Mouse (Mus musculus) C2C12 (cell line): Measurements from ENCODE around the gene Ift20. TPM values are rescaled to one million over a fixed set of nuclear protein-coding genes. Genes with fewer than 3 reads are reported as not detected.
"Not testable (repeated sequence)": the region's sequence is repeated elsewhere in the genome, so short reads cannot be mapped to it uniquely, and the experiment has no call there.

Source experiments
- H3K27me3 ChIP-seq: one replicate; pipeline ENCODE4 v1.6.1; 2011; ENCODE audit not compliant: control insufficient read depth, insufficient read depth, insufficient read length
- H3K36me3 ChIP-seq: one replicate; pipeline ENCODE4 v1.6.1; 2011; ENCODE audit not compliant: control insufficient read depth, insufficient read depth
- H3K4me3 ChIP-seq: one replicate; pipeline ENCODE4 v1.5.1; 2011; ENCODE audit warnings: mild to moderate bottlenecking, control low read depth; ENCODE audit not compliant: poor library complexity, insufficient read depth, severe bottlenecking
- H3K79me2 ChIP-seq: one replicate; pipeline ENCODE4 v1.6.1; 2011; ENCODE audit not compliant: control insufficient read depth, insufficient read depth
- H3K79me3 ChIP-seq: one replicate; pipeline ENCODE4 v1.6.1; 2011; ENCODE audit warnings: low read depth, control low read depth
- H3ac ChIP-seq: one replicate; pipeline ENCODE3; 2011; ENCODE audit warnings: low read depth; ENCODE audit not compliant: control insufficient read depth, insufficient read length
- CEBPB ChIP-seq: IDR thresholded peaks from one replicate; pipeline ENCODE4 v1.6.1; 2011; ENCODE audit warnings: low read depth, mild to moderate bottlenecking, control low read depth, moderate library complexity
- CTCF ChIP-seq: IDR thresholded peaks from one replicate; pipeline ENCODE4 v1.5.1; 2011; ENCODE audit not compliant: control insufficient read depth, insufficient read depth, insufficient read length
- FOSL1 ChIP-seq: IDR thresholded peaks from one replicate; pipeline ENCODE4 v1.8.0; 2011; ENCODE audit warnings: mild to moderate bottlenecking, low read length; ENCODE audit not compliant: poor library complexity, insufficient read depth, severe bottlenecking
- MAX ChIP-seq: IDR thresholded peaks from one replicate; pipeline ENCODE4 v1.6.1; 2011; ENCODE audit warnings: mild to moderate bottlenecking, control low read depth
- MYOD1 ChIP-seq: IDR thresholded peaks from one replicate; pipeline ENCODE4 v1.6.1; 2011; ENCODE audit warnings: low read depth; ENCODE audit not compliant: control insufficient read depth, insufficient read length
- MYOG ChIP-seq: IDR thresholded peaks from one replicate; pipeline ENCODE4 v1.6.1; 2011; ENCODE audit not compliant: control insufficient read depth, insufficient read length; ENCODE audit errors: extremely low read depth
- USF1 ChIP-seq: IDR thresholded peaks from one replicate; pipeline ENCODE4 v1.6.1; 2011; ENCODE audit warnings: low read depth, mild to moderate bottlenecking, control low read depth, moderate library complexity
- polyA plus RNA-seq: library from polyadenylated mRNA; unstranded; fragments of >200 nt; fragmentation: generic; extraction: Trizol; gene quantifications from one replicate; pipeline ENCODE4 v1.2.1, GENCODE M21; 2012; ENCODE audit warnings: missing spikeins

Ift20 gene
- polyA plus RNA-seq, 1 experiment = 61.1 TPM

DNA sequence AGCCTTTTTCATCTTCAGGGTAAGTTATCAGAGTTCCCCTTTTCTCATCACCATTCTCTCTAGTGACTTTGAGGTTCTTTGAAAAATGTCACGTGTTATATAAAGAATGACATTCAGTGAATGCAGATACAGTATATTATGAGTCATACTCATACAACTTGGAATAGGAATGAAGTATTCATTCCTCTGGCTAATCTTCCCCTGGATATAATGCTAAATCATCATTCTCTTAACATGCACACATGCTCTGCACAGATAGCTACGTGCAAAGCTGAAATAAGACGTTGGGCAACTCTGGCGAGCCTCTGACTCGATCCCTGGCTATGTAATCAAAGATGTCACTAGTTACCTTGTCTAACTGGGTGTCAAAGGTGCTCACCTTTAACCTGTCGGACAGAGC is 35.7 kb downstream of the Ift20 start:
- TF ChIP-seq MYOG (no peak), CEBPB (no peak), MAX (no peak), USF1 (peak; percentile 36), FOSL1 (no peak)
- no peaks in the 10 kb centered on the region for H3K27me3 ChIP-seq
- H3K36me3 ChIP-seq = peaks cover 43% of the 10 kb centered on the region
- no peak overlapping the region for H3K4me3 ChIP-seq
- H3ac ChIP-seq = no peak overlapping the region
- no peaks in the 10 kb centered on the region for H3K79me3 ChIP-seq
- H3K79me2 ChIP-seq = no peaks in the 10 kb centered on the region

- H3K36me3 ChIP-seq = peaks cover 57% of the 10 kb centered on the region
- H3K79me2 ChIP-seq, H3K79me3 ChIP-seq, H3K27me3 ChIP-seq, H3ac ChIP-seq, H3K4me3 ChIP-seq: not testable (repeated sequence)
Measured at GRCm38 (mm10) chr11:78574031-78574430, 37.9 kb downstream of the Ift20 start.

DNA sequence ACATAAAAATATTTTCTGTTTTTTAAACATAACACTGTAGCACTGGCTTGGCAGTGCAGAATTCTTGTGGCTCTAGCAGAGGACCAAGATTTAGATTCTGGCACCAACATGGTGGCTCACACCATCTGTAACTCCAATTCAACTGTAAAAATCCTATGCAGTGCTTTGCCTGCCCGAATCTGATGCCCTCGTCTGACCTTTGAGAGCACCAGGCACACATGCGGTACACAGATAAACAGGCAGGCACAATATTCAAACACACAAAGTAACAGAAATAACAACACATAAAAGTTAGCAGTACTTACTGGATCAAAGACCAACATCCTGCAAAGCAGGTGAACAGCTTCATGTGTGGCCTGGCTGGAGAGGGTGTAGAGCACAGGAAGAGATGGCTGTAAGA is 38.4 kb downstream of the Ift20 start:
- H3K79me3 ChIP-seq = no peaks in the 10 kb centered on the region

GRCm38 (mm10) chr11:78574975-78575374 is 38.8 kb downstream of the Ift20 start:
- peaks cover 61% of the 10 kb centered on the region for H3K36me3 ChIP-seq
- H3K79me3 ChIP-seq = no peaks in the 10 kb centered on the region
- H3ac ChIP-seq = no peak overlapping the region
- no peaks in the 10 kb centered on the region for H3K79me2 ChIP-seq
- H3K27me3 ChIP-seq = no peaks in the 10 kb centered on the region
- TF ChIP-seq CTCF (no peak), MYOG (no peak), MAX (no peak), MYOD1 (no peak), CEBPB (no peak)
- no peak overlapping the region for H3K4me3 ChIP-seq

More for the DNA sequence above, 38.4 kb downstream of the Ift20 start:
- Histone ChIP-seq H3K36me3 (peaks cover 60% of the 10 kb centered on the region), H3K79me2 (no peaks in the 10 kb centered on the region), H3K27me3 (no peaks in the 10 kb centered on the region), H3ac (no peak overlapping the region), H3K4me3 (no peak overlapping the region)
- TF ChIP-seq MYOG = no peak

- Histone ChIP-seq H3K4me3 (no peak overlapping the region), H3K79me2 (no peaks in the 10 kb centered on the region), H3K79me3 (no peaks in the 10 kb centered on the region), H3K27me3 (no peaks in the 10 kb centered on the region), H3K36me3 (peaks cover 54% of the 10 kb centered on the region), H3ac (no peak overlapping the region)
- TF ChIP-seq MAX = no peak
- no peak for TF ChIP-seq CEBPB
- TF ChIP-seq FOSL1 = no peak
- no peak for TF ChIP-seq CTCF
- TF ChIP-seq USF1 = no peak
Measured at GRCm38 (mm10) chr11:78582848-78583247, 46.7 kb downstream of the Ift20 start.

GRCm38 (mm10) chr11:78586099-78586498 is 49.9 kb downstream of the Ift20 start:
- TF ChIP-seq CTCF (no peak), USF1 (no peak), MAX (no peak), CEBPB (no peak), MYOD1 (no peak), FOSL1 (no peak), MYOG (no peak)
- Histone ChIP-seq H3ac (no peak overlapping the region), H3K79me3 (no peaks in the 10 kb centered on the region), H3K27me3 (no peaks in the 10 kb centered on the region), H3K36me3 (peaks cover 28% of the 10 kb centered on the region), H3K4me3 (no peak overlapping the region), H3K79me2 (no peaks in the 10 kb centered on the region)

GRCm38 (mm10) chr11:78587677-78588076 is 51.5 kb downstream of the Ift20 start:
- H3K27me3 ChIP-seq, H3K4me3 ChIP-seq, H3ac ChIP-seq, H3K79me2 ChIP-seq, H3K79me3 ChIP-seq: not testable (repeated sequence)
- peaks cover 20% of the 10 kb centered on the region for H3K36me3 ChIP-seq

Other genes with a start within 250 kb of the Ift20 start
- gene BC030499, start 245.5 kb upstream of the Ift20 start, polyA plus RNA-seq = 0.02 TPM
- gene Spag5, start 234.8 kb upstream of the Ift20 start, polyA plus RNA-seq = 33.1 TPM
- gene Aldoc, start 213.4 kb upstream of the Ift20 start, polyA plus RNA-seq = 0.91 TPM
- gene Pigs, start 207.9 kb upstream of the Ift20 start, polyA plus RNA-seq = 37.1 TPM
- gene Unc119, start 192.9 kb upstream of the Ift20 start, polyA plus RNA-seq = 29.5 TPM
- 0.39 TPM for gene Foxn1, start 149.8 kb upstream of the Ift20 start, polyA plus RNA-seq
- gene Slc13a2, start 114.1 kb upstream of the Ift20 start, polyA plus RNA-seq = not detected
- gene Slc46a1, start 70.7 kb upstream of the Ift20 start, polyA plus RNA-seq = 7.3 TPM
- 0.19 TPM for gene Sarm1, start 38.6 kb upstream of the Ift20 start, polyA plus RNA-seq
- gene Vtn, start 37.3 kb upstream of the Ift20 start, polyA plus RNA-seq = not detected
- 0.02 TPM for gene Sebox, start 32.9 kb upstream of the Ift20 start, polyA plus RNA-seq
- 41.3 TPM for gene Tmem199, start 24.2 kb upstream of the Ift20 start, polyA plus RNA-seq
- gene Poldip2, start 24.2 kb upstream of the Ift20 start, polyA plus RNA-seq = 111 TPM
- gene Tnfaip1, start within 50 bp of the Ift20 start, polyA plus RNA-seq = 60.7 TPM
- gene Tmem97, start 14.4 kb downstream of the Ift20 start, polyA plus RNA-seq = 164 TPM
- gene Nlk, start 161.0 kb downstream of the Ift20 start, polyA plus RNA-seq = 5.9 TPM
- gene Ccnq, start 215.4 kb downstream of the Ift20 start, polyA plus RNA-seq = 29.8 TPM